Mouse (Mus musculus) embryonic facial prominence, embryonic 11.5 days (tissue): ENCODE measurements around the gene Ccnd3. TPM values are rescaled to one million over a fixed set of nuclear protein-coding genes. Genes with fewer than 3 reads are reported as not detected.

Source experiments
- ATAC-seq: fragments of 200-750 bp; cut with Nextera tagmentation; replicated peaks from 2 replicates; pipeline ENCODE4 v1.8.0; 2017; ENCODE audit warnings: low read depth; ENCODE audit not compliant: insufficient number of reproducible peaks, low FRiP score, low TSS enrichment
- DNase-seq: peaks from one replicate; pipeline ENCODE4 v3.0.0-alpha.2; 2015; ENCODE audit warnings: low spot score
- H3K27ac ChIP-seq: fragments of 300-500 bp; sonication (generic); replicated peaks from 2 replicates; pipeline ENCODE4 v1.5.1; 2014; ENCODE audit warnings: mild to moderate bottlenecking, low read depth, low read length, control low read depth
- H3K27me3 ChIP-seq: fragments of 300-500 bp; sonication (generic); 2 replicates; pipeline ENCODE4 v1.6.1; 2014; ENCODE audit warnings: mild to moderate bottlenecking, low read length, moderate library complexity, mixed read lengths; ENCODE audit not compliant: control insufficient read depth, insufficient read depth
- H3K36me3 ChIP-seq: fragments of 300-500 bp; sonication (generic); replicated peaks from 2 replicates; pipeline ENCODE4 v1.6.1; 2014; ENCODE audit warnings: low read depth, mild to moderate bottlenecking, low read length, moderate library complexity, mixed read lengths; ENCODE audit not compliant: control insufficient read depth, insufficient read depth
- H3K4me1 ChIP-seq: fragments of 300-500 bp; sonication (generic); 2 replicates; pipeline ENCODE4 v1.6.1; 2014; ENCODE audit warnings: low read length, mixed read lengths; ENCODE audit not compliant: control insufficient read depth, insufficient read depth
- H3K4me2 ChIP-seq: fragments of 300-500 bp; sonication (generic); 2 replicates; pipeline ENCODE4 v1.6.1; 2014; ENCODE audit warnings: low read depth, mild to moderate bottlenecking, control low read depth, low read length, moderate library complexity
- H3K4me3 ChIP-seq: fragments of 300-500 bp; sonication (generic); 2 replicates; pipeline ENCODE4 v1.5.1; 2014; ENCODE audit warnings: low read depth, low read length, control low read depth
- H3K9ac ChIP-seq: fragments of 300-500 bp; sonication (generic); replicated peaks from 2 replicates; pipeline ENCODE4 v1.6.1; 2014; ENCODE audit warnings: mild to moderate bottlenecking, control low read depth, low read length
- H3K9me3 ChIP-seq: fragments of 300-500 bp; sonication (generic); replicated peaks from 2 replicates; pipeline ENCODE4 v1.6.1; 2016; ENCODE audit warnings: mild to moderate bottlenecking, low read length, inconsistent platforms, mixed read lengths; ENCODE audit not compliant: control insufficient read depth
- WGBS: fragments of 180-500 bp; shearing (Covaris S2); extraction: QIAGEN DNeasy Blood & Tissue Kit; methylation state at CpG from one replicate; pipeline ENCODE4 v1.1.7; 2014; 5-methylcytosine and 5-hydroxymethylcytosine counted together
- polyA plus RNA-seq: library from polyadenylated mRNA; unstranded; fragments of >200 nt; fragmentation: Nextera tagmentation; extraction: Ambion mirVana; gene quantifications from 2 replicates; pipeline ENCODE4 v1.2.1, GENCODE M21; 2014

Ccnd3 gene
- polyA plus RNA-seq, 1 experiment from 2014 or later = 291 TPM

DNA sequence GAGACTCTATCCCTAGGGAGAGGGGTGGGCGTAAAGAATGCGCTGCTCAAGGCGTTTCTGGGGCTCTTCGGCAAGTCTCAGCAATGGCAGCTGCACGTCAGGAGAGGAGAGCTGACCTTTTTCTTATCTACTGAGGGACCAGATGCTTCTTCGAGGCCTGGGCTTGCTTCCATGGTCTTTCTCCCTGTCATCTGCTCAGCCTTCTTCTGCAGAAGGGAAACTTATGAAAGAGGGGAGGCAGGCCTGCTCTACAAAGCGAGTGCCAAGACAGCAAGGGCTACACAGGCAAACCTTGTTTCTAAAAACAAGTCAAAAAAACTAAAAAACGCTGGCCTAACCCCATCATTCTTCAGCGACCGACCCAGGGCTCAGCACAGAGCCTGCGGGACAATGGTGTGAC lies 70.0 kb downstream of the Ccnd3 start:
- no peak overlapping the region for H3K4me2 ChIP-seq
- no peak overlapping the region for H3K27ac ChIP-seq
- H3K36me3 ChIP-seq = no peaks in the 10 kb centered on the region
- H3K4me1 ChIP-seq = no peaks in the 10 kb centered on the region
- no peaks in the 10 kb centered on the region for H3K27me3 ChIP-seq
- no peak for DNase-seq
- ATAC-seq = no peak
- no peaks in the 10 kb centered on the region for H3K9me3 ChIP-seq
- no peak overlapping the region for H3K4me3 ChIP-seq
- no peak overlapping the region for H3K9ac ChIP-seq
- WGBS = 69% methylated on average over 11 of the region's 11 CpGs

- H3K27ac ChIP-seq = no peak overlapping the region
- H3K4me2 ChIP-seq = no peak overlapping the region
- ATAC-seq (no peak), DNase-seq (no peak)
- no peak overlapping the region for H3K9ac ChIP-seq
- no peak overlapping the region for H3K4me3 ChIP-seq
- WGBS = 80% methylated on average over 6 of the region's 6 CpGs
- no peaks in the 10 kb centered on the region for H3K4me1 ChIP-seq
- H3K27me3 ChIP-seq = no peaks in the 10 kb centered on the region
- no peaks in the 10 kb centered on the region for H3K36me3 ChIP-seq
- no peaks in the 10 kb centered on the region for H3K9me3 ChIP-seq
Observed at GRCm38 (mm10) chr17:47578655-47579054, 73.8 kb downstream of the Ccnd3 start.

GRCm38 (mm10) chr17:47580962-47581361 lies 76.1 kb downstream of the Ccnd3 start:
- 86% methylated on average over 4 of the region's 4 CpGs for WGBS

DNA sequence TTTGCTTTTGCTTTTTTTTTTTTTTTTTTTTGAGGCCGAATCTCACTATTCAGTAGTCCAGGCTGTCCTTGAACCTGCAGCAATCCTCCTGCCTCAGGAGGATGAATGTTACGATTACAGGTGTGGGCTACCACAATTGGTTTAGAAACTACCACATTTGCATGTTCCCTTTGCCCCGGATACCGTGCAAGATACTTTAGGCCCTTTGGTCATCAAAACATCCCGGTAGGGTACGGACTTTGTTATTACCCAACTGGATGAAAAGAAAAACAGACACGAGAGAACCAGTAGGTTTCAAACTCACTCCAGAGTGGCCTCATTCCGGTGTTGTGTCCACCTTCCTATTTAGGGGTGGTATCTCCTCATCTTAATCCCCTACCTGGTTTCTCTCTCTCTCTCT lies 83.7 kb downstream of the Ccnd3 start:
- H3K9me3 ChIP-seq = no peaks in the 10 kb centered on the region
- no peak for ATAC-seq
- 78% methylated on average over 8 of the region's 8 CpGs for WGBS

More at GRCm38 (mm10) chr17:47580962-47581361, 76.1 kb downstream of the Ccnd3 start:
- H3K9me3 ChIP-seq = no peaks in the 10 kb centered on the region
- H3K4me3 ChIP-seq = no peak overlapping the region
- no peaks in the 10 kb centered on the region for H3K27me3 ChIP-seq
- ATAC-seq = no peak
- H3K4me2 ChIP-seq = no peak overlapping the region
- no peaks in the 10 kb centered on the region for H3K4me1 ChIP-seq
- no peak for DNase-seq
- no peaks in the 10 kb centered on the region for H3K36me3 ChIP-seq
- H3K27ac ChIP-seq = no peak overlapping the region
- no peak overlapping the region for H3K9ac ChIP-seq

GRCm38 (mm10) chr17:47591073-47591472 lies 86.2 kb downstream of the Ccnd3 start:
- H3K4me3 ChIP-seq = no peak overlapping the region
- WGBS = 92% methylated on average over 3 of the region's 3 CpGs
- no peaks in the 10 kb centered on the region for H3K36me3 ChIP-seq
- no peak overlapping the region for H3K27ac ChIP-seq
- ATAC-seq = no peak
- no peak for DNase-seq
- H3K27me3 ChIP-seq = no peaks in the 10 kb centered on the region
- H3K9me3 ChIP-seq = no peaks in the 10 kb centered on the region
- H3K4me2 ChIP-seq = no peak overlapping the region
- no peak overlapping the region for H3K9ac ChIP-seq
- no peaks in the 10 kb centered on the region for H3K4me1 ChIP-seq

More for the DNA sequence above, 83.7 kb downstream of the Ccnd3 start:
- Histone ChIP-seq H3K4me3 (no peak overlapping the region), H3K27ac (no peak overlapping the region), H3K4me1 (no peaks in the 10 kb centered on the region), H3K4me2 (no peak overlapping the region), H3K9ac (no peak overlapping the region), H3K36me3 (no peaks in the 10 kb centered on the region), H3K27me3 (no peaks in the 10 kb centered on the region)
- no peak for DNase-seq

DNA sequence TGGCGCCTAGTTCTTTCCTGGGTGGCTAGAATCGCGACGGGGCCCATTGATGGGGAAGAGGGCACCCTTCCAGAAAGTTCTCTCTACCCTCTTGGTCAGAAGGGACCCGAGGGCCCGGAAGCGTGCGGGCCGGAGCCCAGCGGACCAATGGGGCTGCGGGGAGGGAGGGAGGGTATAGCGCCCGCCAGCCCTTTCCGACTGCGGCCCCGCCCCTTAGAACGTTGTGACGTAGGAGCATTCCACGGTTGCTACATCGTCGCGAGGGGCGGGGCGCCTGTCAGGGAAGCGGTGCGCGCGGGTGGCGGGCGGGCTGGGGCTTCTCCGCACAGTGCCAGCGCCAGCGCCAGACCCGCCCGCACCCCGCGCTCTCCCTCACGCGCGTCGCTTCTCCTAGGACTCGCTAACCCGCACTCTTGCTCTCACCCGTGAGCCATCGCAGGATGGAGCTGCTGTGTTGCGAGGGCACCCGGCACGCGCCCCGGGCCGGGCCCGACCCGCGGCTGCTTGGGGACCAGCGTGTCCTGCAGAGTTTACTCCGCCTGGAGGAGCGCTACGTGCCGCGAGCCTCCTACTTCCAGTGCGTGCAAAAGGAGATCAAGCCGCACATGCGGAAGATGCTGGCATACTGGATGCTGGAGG lies 88.5 kb downstream of the Ccnd3 start:
- Histone ChIP-seq H3K4me3 (peak overlapping the region; percentile 86), H3K27me3 (no peaks in the 10 kb centered on the region), H3K9ac (peak overlapping the region; percentile 89), H3K9me3 (no peaks in the 10 kb centered on the region), H3K4me2 (peak overlapping the region; percentile 84), H3K27ac (peak overlapping the region; percentile 96), H3K36me3 (no peaks in the 10 kb centered on the region; the same call in 1 of the 2 replicates), H3K4me1 (peaks cover 6% of the 10 kb centered on the region; the same call in 1 of the 2 replicates)
- WGBS = 1% methylated on average over 54 of the region's 63 CpGs
- peak; percentile 98 for DNase-seq
- peak; percentile 68 for ATAC-seq

- ATAC-seq (no peak), DNase-seq (peak; percentile 42)
- Histone ChIP-seq H3K27me3 (no peaks in the 10 kb centered on the region), H3K4me2 (peak overlapping the region; percentile 84), H3K4me3 (peak overlapping the region; percentile 86), H3K36me3 (no peaks in the 10 kb centered on the region; the same call in 1 of the 2 replicates), H3K4me1 (peaks cover 6% of the 10 kb centered on the region; the same call in 1 of the 2 replicates), H3K27ac (peak overlapping the region; percentile 96), H3K9ac (peak overlapping the region; percentile 89), H3K9me3 (no peaks in the 10 kb centered on the region)
- 0% methylated on average over 13 of the region's 13 CpGs for WGBS
Observed at GRCm38 (mm10) chr17:47593854-47594182, 89.0 kb downstream of the Ccnd3 start.

DNA sequence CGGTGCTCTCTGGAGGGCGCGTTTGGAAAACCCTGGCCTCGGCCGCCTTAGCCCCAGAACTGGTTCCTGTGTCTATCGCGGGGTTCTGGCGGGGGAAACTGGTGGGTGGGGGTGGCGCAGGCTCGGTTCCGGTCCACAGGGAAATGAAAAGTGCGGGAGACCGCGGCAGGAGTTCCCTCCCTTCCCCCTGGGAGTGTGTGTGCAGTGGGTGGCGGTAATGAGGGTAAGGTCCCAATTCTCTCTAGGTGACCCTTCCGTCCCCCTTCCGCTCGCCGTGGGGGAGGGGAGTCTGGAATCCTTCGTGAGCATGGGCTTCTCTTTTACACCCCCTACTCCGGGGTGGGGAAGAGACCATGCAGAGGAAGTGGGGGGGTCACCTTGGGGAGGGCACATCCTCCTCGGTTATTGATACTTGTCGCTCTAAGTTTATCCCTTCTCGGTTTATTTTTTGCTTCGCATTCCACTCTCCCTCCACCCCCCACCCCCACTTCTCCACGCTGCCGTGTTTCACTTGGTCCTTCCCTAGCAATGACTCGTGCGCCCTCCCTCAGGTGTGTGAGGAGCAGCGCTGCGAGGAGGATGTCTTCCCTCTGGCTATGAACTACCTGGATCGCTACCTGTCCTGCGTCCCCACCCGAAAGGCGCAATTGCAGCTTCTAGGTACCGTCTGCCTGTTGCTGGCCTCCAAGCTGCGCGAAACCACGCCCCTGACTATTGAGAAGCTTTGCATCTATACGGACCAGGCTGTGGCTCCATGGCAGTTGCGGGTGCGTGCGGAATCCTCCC lies 89.5 kb downstream of the Ccnd3 start:
- H3K9me3 ChIP-seq = no peaks in the 10 kb centered on the region
- H3K4me1 ChIP-seq = peaks cover 6% of the 10 kb centered on the region; the same call in 1 of the 2 replicates
- H3K27ac ChIP-seq = peak overlapping the region; percentile 96
- under 1% methylated on average over 43 of the region's 43 CpGs for WGBS
- no peaks in the 10 kb centered on the region for H3K27me3 ChIP-seq
- no peak; the same call in 1 of the 2 replicates for ATAC-seq
- H3K36me3 ChIP-seq = peaks cover under 1% of the 10 kb centered on the region; the same call in 1 of the 2 replicates
- peak; percentile 42 for DNase-seq
- H3K9ac ChIP-seq = peak overlapping the region; percentile 89
- peak overlapping the region; percentile 86 for H3K4me3 ChIP-seq
- peak overlapping the region; percentile 84 for H3K4me2 ChIP-seq
